Mouse (Mus musculus) left cerebral cortex, adult 8-10 months (tissue): ENCODE data around the gene Gm21970. TPM values are rescaled to one million over a fixed set of nuclear protein-coding genes. Genes with fewer than 3 reads are reported as not detected.
A peak's percentile ranks its signal among the peaks of the same experiment; 100 is the strongest.

Source experiments
- DNase-seq, 2 experiments: peaks; one replicate each; pipeline ENCODE4 v3.0.0; 2022; ENCODE audit warnings: low spot score in 2 of 2
- total RNA-seq, 4 experiments: library from RNA; stranded (reverse); gene quantifications; 2 replicates each; pipeline ENCODE4 v1.2.4; 2022

Gm21970 gene
- total RNA-seq, 4 experiments from 2014 or later = not detected

GRCm38 (mm10) chr16:91462644-91463043, 71.1 kb downstream of the Gm21970 start:
- DNase-seq = no peak

GRCm38 (mm10) chr16:91463400-91463799, 71.9 kb downstream of the Gm21970 start:
- no peak for DNase-seq

- no peak for DNase-seq
Observed at GRCm38 (mm10) chr16:91463836-91464400, 72.4 kb downstream of the Gm21970 start.

- DNase-seq = peak; percentile 55 to 80
Observed at GRCm38 (mm10) chr16:91464594-91465504, 73.3 kb downstream of the Gm21970 start.

GRCm38 (mm10) chr16:91465505-91466240, 74.2 kb downstream of the Gm21970 start:
- no peak for DNase-seq

GRCm38 (mm10) chr16:91466566-91466965, 75.0 kb downstream of the Gm21970 start:
- no peak for DNase-seq

Other genes with a start within 250 kb of the Gm21970 start
- 10 to 100 TPM; 22.0 to 24.1 (median 22.8) TPM for gene Olig2, start 166.3 kb upstream of the Gm21970 start, total RNA-seq
- gene Olig1, start 121.9 kb upstream of the Gm21970 start, total RNA-seq = 100 to 1,000 TPM in 1 of 4 experiments, 10 to 100 TPM in 3; 91.6 to 102 (median 92.5) TPM
- gene Ifnar2, start 18.9 kb upstream of the Gm21970 start, total RNA-seq = 10 to 100 TPM; 20.8 to 40.4 (median 27.7) TPM
- gene Il10rb, start 14.4 kb downstream of the Gm21970 start, total RNA-seq = 10 to 100 TPM; 10.9 to 14.4 (median 11.8) TPM
- gene Ifnar1, start 93.5 kb downstream of the Gm21970 start, total RNA-seq = 10 to 100 TPM; 45.4 to 56.2 (median 49.8) TPM
- gene Ifngr2, start 155.4 kb downstream of the Gm21970 start, total RNA-seq = 10 to 100 TPM; 25.2 to 37.4 (median 32.2) TPM
- gene Tmem50b, start 206.1 kb downstream of the Gm21970 start, total RNA-seq = 10 to 100 TPM; 72.6 to 76.5 (median 74.7) TPM
- gene Dnajc28, start 227.3 kb downstream of the Gm21970 start, total RNA-seq = 1 to 10 TPM; 6.8 to 9.5 (median 8.1) TPM